Mouse (Mus musculus) ES-E14 (cell line): ENCODE measurements at regions not wholly inside any gene's neighbourhood (a gene's known extent, or its start where the extent isn't known, plus 50 kb on each side); places are given as distances from the start of the nearest gene placed in this dataset.

Source experiments
- CHD2 ChIP-seq: IDR thresholded peaks from 2 replicates; pipeline ENCODE4 v1.6.1; 2014; ENCODE audit warnings: mild to moderate bottlenecking, low read depth, low read length, inconsistent platforms
- MAFK ChIP-seq: IDR thresholded peaks from 2 replicates; pipeline ENCODE4 v1.6.1; 2014; ENCODE audit warnings: mild to moderate bottlenecking, low read depth, low read length, inconsistent platforms; ENCODE audit not compliant: insufficient read depth

- TF ChIP-seq CHD2 (no peak), MAFK (no peak)
Measured at GRCm38 (mm10) chr8:87182888-87183287, 289.5 kb downstream of the Cbln1 start.
